16 mouse cellular contexts compared by ENCODE assay signal in the genomic region with DNA sequence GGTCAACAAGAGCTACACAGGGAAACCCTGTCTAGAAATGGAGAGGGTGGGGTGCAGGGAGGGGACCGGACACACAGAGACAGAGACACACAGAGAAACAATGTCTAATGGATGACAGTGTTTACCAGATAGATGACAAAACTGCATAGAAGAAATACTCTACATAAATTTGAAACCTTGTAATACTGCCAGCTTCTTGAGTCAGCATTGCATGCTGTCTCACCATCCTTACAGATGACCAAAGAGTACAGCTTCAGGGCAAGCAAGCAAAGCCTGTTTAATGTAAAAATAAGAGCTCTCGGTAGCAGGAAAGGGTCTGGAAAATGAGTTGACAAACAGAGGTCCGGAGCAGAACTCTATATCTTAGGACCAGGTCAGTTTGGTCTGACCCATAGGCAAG.
"Had no signal": no experiment of that assay in that cellular context is flagged by ENCODE, and none has a peak within 500 bp of the region (broad histone marks: within the 10 kb centered on the region; RNA-seq: fewer than 3 reads in every experiment).

No protein-coding gene starts in this region.

- H3K4me3 ChIP-seq: lung, embryonic 15.5 days; megakaryocyte, embryonic 14.5 days; midbrain, embryonic 13.5 days; midbrain, embryonic 15.5 days; neural tube, embryonic 13.5 days; neural tube, embryonic 15.5 days; stomach, embryonic 15.5 days had no signal

- H3K27me3 ChIP-seq: lung, embryonic 15.5 days; megakaryocyte, embryonic 14.5 days; midbrain, embryonic 15.5 days; neural tube, embryonic 13.5 days; neural tube, embryonic 15.5 days; stomach, embryonic 15.5 days had no signal

- H3K4me2 ChIP-seq: lung, embryonic 15.5 days; midbrain, embryonic 11.5 days; midbrain, embryonic 13.5 days; midbrain, embryonic 15.5 days; neural tube, embryonic 13.5 days; neural tube, embryonic 15.5 days; stomach, embryonic 15.5 days had no signal

- H3K36me3 ChIP-seq: lung, embryonic 15.5 days; midbrain, embryonic 13.5 days; midbrain, embryonic 15.5 days; neural tube, embryonic 13.5 days; neural tube, embryonic 15.5 days; stomach, embryonic 15.5 days had no signal

- DNase-seq: liver, postnatal 0 days; lung, adult 2 months; lung, postnatal 14 days; lung, postnatal 36 days; right cerebral cortex, postnatal 14 days; thymus, adult 2 months; thymus, postnatal 25 days; thymus, postnatal 4 days had no signal
